Mouse (Mus musculus) limb, embryonic 14.5 days (tissue): ENCODE measurements around the gene R3hdm2. TPM values are rescaled to one million over a fixed set of nuclear protein-coding genes. Genes with fewer than 3 reads are reported as not detected.

Experiments used
- ATAC-seq: fragments of 200-750 bp; cut with Nextera tagmentation; 2 replicates; pipeline ENCODE4 v1.8.0; 2017; ENCODE audit warnings: low read depth, moderate number of reproducible peaks, moderate TSS enrichment; ENCODE audit not compliant: low FRiP score
- DNase-seq: peaks from one replicate; pipeline ENCODE4 v3.0.0-alpha.2; 2015; ENCODE audit warnings: low spot score
- H3K27ac ChIP-seq: fragments of 300-500 bp; sonication (generic); replicated peaks from 2 replicates; pipeline ENCODE4 v1.5.1; 2014; ENCODE audit warnings: low read depth, mild to moderate bottlenecking, low read length, moderate library complexity, mixed read lengths
- H3K27me3 ChIP-seq: fragments of 300-500 bp; sonication (generic); 2 replicates; pipeline ENCODE4 v1.6.1; 2014; ENCODE audit warnings: low read length, mixed read lengths; ENCODE audit not compliant: control insufficient read depth, insufficient read depth
- H3K36me3 ChIP-seq: fragments of 300-500 bp; sonication (generic); 2 replicates; pipeline ENCODE4 v1.6.1; 2014; ENCODE audit warnings: mild to moderate bottlenecking, low read length, moderate library complexity, mixed read lengths; ENCODE audit not compliant: control insufficient read depth, insufficient read depth
- H3K4me1 ChIP-seq: fragments of 300-500 bp; sonication (generic); 2 replicates; pipeline ENCODE4 v1.6.1; 2014; ENCODE audit warnings: antibody characterized with exemption, low read length, mixed read lengths; ENCODE audit not compliant: control insufficient read depth, insufficient read depth
- H3K4me2 ChIP-seq: fragments of 300-500 bp; sonication (generic); replicated peaks from 2 replicates; pipeline ENCODE4 v1.6.1; 2014; ENCODE audit warnings: low read depth, mild to moderate bottlenecking, low read length, moderate library complexity; ENCODE audit not compliant: severe bottlenecking
- H3K4me3 ChIP-seq: fragments of 300-500 bp; sonication (generic); replicated peaks from 2 replicates; pipeline ENCODE4 v1.5.1; 2014; ENCODE audit warnings: low read length
- H3K9ac ChIP-seq: fragments of 300-500 bp; sonication (generic); 2 replicates; pipeline ENCODE4 v1.6.1; 2014; ENCODE audit warnings: mild to moderate bottlenecking, low read depth, low read length, moderate library complexity; ENCODE audit not compliant: severe bottlenecking
- H3K9me3 ChIP-seq: fragments of 300-500 bp; sonication (generic); 2 replicates; pipeline ENCODE4 v1.6.1; 2016; ENCODE audit warnings: low read length; ENCODE audit not compliant: control insufficient read depth
- POLR2A ChIP-seq: fragments of 200-500 bp; IDR thresholded peaks from 2 replicates; pipeline ENCODE4 v1.8.0; 2012; ENCODE audit warnings: inconsistent platforms, mild to moderate bottlenecking, moderate library complexity, borderline replicate concordance; ENCODE audit not compliant: insufficient read depth, insufficient read length; ENCODE audit errors: extremely low read depth
- WGBS: fragments of 180-500 bp; shearing (Covaris S2); extraction: QIAGEN DNeasy Blood & Tissue Kit; methylation state at CpG from one replicate; pipeline ENCODE4 v1.1.7; 2014; 5-methylcytosine and 5-hydroxymethylcytosine counted together
- polyA plus RNA-seq, 2 experiments: library from polyadenylated mRNA; depleted of rRNA in 1 of 2; stranded (reverse) in 1 of 2; unstranded in 1 of 2; fragments of >200 nt; fragmentation: Nextera tagmentation in 1 of 2; extraction: Ambion mirVana in 1 of 2; gene quantifications; 2 replicates each; pipeline versions ENCODE4 v1.2.1 to v1.2.3; 2012 to 2014

Gene R3hdm2
- polyA plus RNA-seq, 2 experiments: 38.3 to 58.0 TPM

- no peak within 1 kb of the TSS for H3K9ac ChIP-seq
- no peak for TF ChIP-seq POLR2A
- H3K27me3 ChIP-seq: no peaks in the 10 kb centered on the region
- 0 out of 2 replicates have a peak, but pooled peaks cover 6% of the 10 kb centered on the region for H3K4me1 ChIP-seq
- no peaks in the 10 kb centered on the region for H3K9me3 ChIP-seq
- H3K4me2 ChIP-seq: no peak within 1 kb of the TSS
- H3K36me3 ChIP-seq: no peaks in the 10 kb centered on the region
- H3K27ac ChIP-seq: no peak within 1 kb of the TSS
- DNase-seq (no peak), ATAC-seq (no peak)
- no peak within 1 kb of the TSS for H3K4me3 ChIP-seq
- 83% methylated on average over 18 of the region's 18 CpGs for WGBS
Observed at GRCm38 (mm10) chr10:127353909-127354895, 25.9 kb upstream of the R3hdm2 start, which contains the start of gene Inhbe. Gene Inhbe (minus strand): TSS chr10:127354411.

- Histone ChIP-seq H3K27me3 (no peaks in the 10 kb centered on the region), H3K4me3 (no peak overlapping the region), H3K9ac (no peak overlapping the region), H3K4me2 (no peak overlapping the region), H3K36me3 (no peaks in the 10 kb centered on the region), H3K9me3 (no peaks in the 10 kb centered on the region), H3K27ac (no peak overlapping the region), H3K4me1 (0 out of 2 replicates have a peak, but pooled peaks cover 6% of the 10 kb centered on the region)
- no peak for DNase-seq
- WGBS: 72% methylated on average over 10 of the region's 10 CpGs
- no peak for TF ChIP-seq POLR2A
- ATAC-seq: no peak
Observed at GRCm38 (mm10) chr10:127355336-127355735, 24.8 kb upstream of the R3hdm2 start.

DNA sequence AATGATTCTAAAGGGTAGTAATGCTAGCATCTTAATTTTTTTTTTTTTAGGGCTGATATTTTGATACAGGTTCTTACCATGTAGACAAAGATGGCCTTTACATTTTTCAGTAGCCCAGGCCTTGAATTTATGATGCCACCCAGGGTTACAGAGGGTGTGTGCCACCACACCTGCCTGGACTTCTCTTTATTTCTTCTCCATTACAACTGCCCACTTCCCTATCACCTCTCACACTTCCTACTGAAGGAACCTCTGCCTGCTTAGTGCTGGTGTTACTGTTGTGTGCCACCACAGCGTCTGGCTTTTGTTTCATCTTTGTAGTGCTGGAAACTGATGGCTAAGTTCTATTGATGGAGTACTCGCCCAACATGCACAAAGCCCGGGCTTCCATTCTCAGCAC is 19.4 kb upstream of the R3hdm2 start:
- Histone ChIP-seq H3K27me3 (no peaks in the 10 kb centered on the region), H3K9ac (no peak overlapping the region), H3K36me3 (no peaks in the 10 kb centered on the region), H3K4me1 (no peaks in the 10 kb centered on the region), H3K27ac (no peak overlapping the region), H3K4me2 (no peak overlapping the region), H3K9me3 (no peaks in the 10 kb centered on the region), H3K4me3 (no peak overlapping the region)
- ATAC-seq (no peak), DNase-seq (no peak)
- TF ChIP-seq POLR2A: no peak
- WGBS: 78% methylated on average over 3 of the region's 3 CpGs

GRCm38 (mm10) chr10:127367116-127367515 is 13.0 kb upstream of the R3hdm2 start:
- H3K4me1 ChIP-seq: no peaks in the 10 kb centered on the region
- TF ChIP-seq POLR2A: no peak
- no peak overlapping the region for H3K4me3 ChIP-seq
- no peaks in the 10 kb centered on the region for H3K9me3 ChIP-seq
- no peak overlapping the region for H3K4me2 ChIP-seq
- DNase-seq (no peak), ATAC-seq (no peak)
- no peak overlapping the region for H3K9ac ChIP-seq
- H3K27me3 ChIP-seq: no peaks in the 10 kb centered on the region
- no peak overlapping the region for H3K27ac ChIP-seq
- no peaks in the 10 kb centered on the region for H3K36me3 ChIP-seq
- WGBS: 75% methylated on average over 5 of the region's 5 CpGs

GRCm38 (mm10) chr10:127368273-127368672 is 11.9 kb upstream of the R3hdm2 start:
- no peaks in the 10 kb centered on the region for H3K9me3 ChIP-seq
- H3K9ac ChIP-seq: no peak overlapping the region
- TF ChIP-seq POLR2A: no peak
- no peak overlapping the region for H3K27ac ChIP-seq
- WGBS: 78% methylated on average over 2 of the region's 2 CpGs
- no peak for DNase-seq
- no peak for ATAC-seq
- no peaks in the 10 kb centered on the region for H3K36me3 ChIP-seq
- H3K4me3 ChIP-seq: no peak overlapping the region
- H3K4me2 ChIP-seq: no peak overlapping the region
- H3K4me1 ChIP-seq: no peaks in the 10 kb centered on the region
- no peaks in the 10 kb centered on the region for H3K27me3 ChIP-seq
